Mouse (Mus musculus): ENCODE measurements around the gene Dpp10.

DNA sequence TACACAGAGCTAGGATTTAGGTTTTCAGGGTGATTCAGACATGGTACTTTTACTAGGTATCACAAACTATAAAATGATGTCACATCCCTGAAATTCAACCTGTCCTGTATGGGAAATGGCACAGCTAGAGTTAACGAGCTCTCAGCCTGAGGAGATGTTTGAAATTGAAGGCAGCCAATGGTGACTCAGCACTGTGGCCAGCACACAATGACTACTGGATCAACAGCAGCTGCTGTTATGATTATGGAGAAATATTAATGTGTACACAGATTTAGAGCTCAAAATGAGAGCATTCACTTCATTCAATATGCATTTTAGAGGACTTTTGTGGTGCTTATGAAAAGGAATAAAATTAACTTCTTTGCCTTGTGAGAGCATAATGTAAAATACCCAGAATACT is 66.8 kb downstream of the Dpp10 start:
- TF ChIP-seq POLR2A (IDR thresholded peaks at IDR 0.05; ENCODE audit: control insufficient read depth, extremely low read depth, insufficient read depth, low read length, poor library complexity) (no peak), CTCF (IDR thresholded peaks at IDR 0.05; ENCODE audit: borderline replicate concordance, control insufficient read depth, extremely low read depth, insufficient read depth, low read length, poor library complexity) (no peak)

All from thymus, adult 2 months (tissue).